In genomic region chr1:191062781-191063485, GRCm38 (mm10) we compare ENCODE assay signal across 8 mouse cellular contexts. TPM values are rescaled to one million over a fixed set of nuclear protein-coding genes. Genes with fewer than 3 reads are reported as not detected.
A peak's percentile ranks its signal among the peaks of the same experiment; 100 is the strongest.
DNase-seq lines count a peak whose midpoint lies in the region; ATAC-seq and TF ChIP-seq lines count a peak whose summit lies in the region.

Gene Tatdn3 (minus strand): TSS chr1:191062932.
Gene Nsl1 (plus strand): TSS chr1:191063012.

- H3K27me3 ChIP-seq in MEL (ENCODE audit: control insufficient read depth in 1 of 2, insufficient read depth in 2 of 2, low read length in 2 of 2): no peaks in the 10 kb centered on the region
- no peaks in the 10 kb centered on the region for H3K27me3 ChIP-seq in forebrain, embryonic 16.5 days (replicated peaks; ENCODE audit: control insufficient read depth, insufficient read depth, low read length)
- no peaks in the 10 kb centered on the region for H3K27me3 ChIP-seq in neural tube, embryonic 15.5 days (replicated peaks)

- H3K9me3 ChIP-seq in MEL (replicated peaks; ENCODE audit: insufficient read depth, low read length): no peaks in the 10 kb centered on the region
- no peaks in the 10 kb centered on the region for H3K9me3 ChIP-seq in forebrain, embryonic 16.5 days (ENCODE audit: control insufficient read depth, low read length)
- no peaks in the 10 kb centered on the region for H3K9me3 ChIP-seq in neural tube, embryonic 15.5 days (replicated peaks)

- peak; percentile 70 to 93 for TF ChIP-seq POLR2A in MEL (IDR thresholded peaks at IDR 0.05; ENCODE audit: control insufficient read depth in 1 of 2, insufficient read depth in 1 of 2, low read depth in 1 of 2, low read length in 2 of 2, poor library complexity in 1 of 2)
- 0 out of 2 replicates have a peak, but pooled peaks have one; percentile 50 for TF ChIP-seq POLR2A in lung, adult 2 months (IDR thresholded peaks at IDR 0.05; ENCODE audit: borderline replicate concordance, extremely low read depth, low read depth, low read length)

- H3K4me1 ChIP-seq in MEL (ENCODE audit: control insufficient read depth in 1 of 2, insufficient read depth in 2 of 2, low read length in 2 of 2): peaks cover 5 to 16% of the 10 kb centered on the region in 2 experiments; a peak in 3 of 4 replicates
- peaks cover 13% of the 10 kb centered on the region for H3K4me1 ChIP-seq in forebrain, embryonic 16.5 days (replicated peaks; ENCODE audit: control insufficient read depth, insufficient read depth, low read length)
- H3K4me1 ChIP-seq in lung, adult 2 months (ENCODE audit: control insufficient read depth, insufficient read depth, low read length): no peaks in the 10 kb centered on the region
- H3K4me1 ChIP-seq in neural tube, embryonic 15.5 days: peaks cover 21% of the 10 kb centered on the region

- H3K27ac ChIP-seq in MEL (ENCODE audit: control insufficient read depth, low read depth, low read length): peak within 1 kb of the TSS; percentile 75
- peak within 1 kb of the TSS; percentile 30; the same call in 1 of the 2 replicates for H3K27ac ChIP-seq in forebrain, embryonic 16.5 days (ENCODE audit: low read length)
- peak within 1 kb of the TSS; percentile 91 for H3K27ac ChIP-seq in layer of hippocampus, adult 2 months
- peak within 1 kb of the TSS; percentile 81 for H3K27ac ChIP-seq in neural tube, embryonic 15.5 days (replicated peaks)

- peak; percentile 95 for DNase-seq in MEL (ENCODE audit: low read depth, low spot score)
- peak; percentile 84 to 96 for DNase-seq in cerebellum, adult 18-20 months
- peak; percentile 94 to 96 for DNase-seq in heart, postnatal 36 days
- peak; percentile 89 to 97 for DNase-seq in layer of hippocampus, adult 2 months (ENCODE audit: low spot score in 2 of 2)
- DNase-seq in lung, adult 2 months: peak; percentile 91
- DNase-seq in testis, postnatal 10 days (ENCODE audit: low spot score): peak; percentile 94

- H3K79me2 ChIP-seq in MEL (ENCODE audit: control insufficient read depth, insufficient read depth, low read length, poor library complexity): peaks cover 20% of the 10 kb centered on the region

- TF ChIP-seq RAD21 in MEL (IDR thresholded peaks at IDR 0.05; ENCODE audit: low read depth, low read length): no peak

- peak within 1 kb of the TSS; percentile 73 to 88 for H3K4me3 ChIP-seq in MEL (ENCODE audit: control insufficient read depth in 1 of 2, insufficient read depth in 1 of 2, low read depth in 2 of 2, low read length in 2 of 2)
- peak within 1 kb of the TSS; percentile 65 for H3K4me3 ChIP-seq in forebrain, embryonic 16.5 days (replicated peaks; ENCODE audit: low read length)
- peak within 1 kb of the TSS; percentile 89 for H3K4me3 ChIP-seq in layer of hippocampus, adult 2 months
- H3K4me3 ChIP-seq in lung, adult 2 months (replicated peaks; ENCODE audit: extremely low read depth, low read depth, low read length): peak within 1 kb of the TSS; percentile 83
- peak within 1 kb of the TSS; percentile 86 for H3K4me3 ChIP-seq in neural tube, embryonic 15.5 days (replicated peaks)

- H3K36me3 ChIP-seq in MEL (ENCODE audit: control insufficient read depth in 1 of 2, insufficient read depth in 2 of 2, low read length in 2 of 2): peaks cover 2 to 15% of the 10 kb centered on the region in 2 experiments; a peak in 3 of 4 replicates
- no peaks in the 10 kb centered on the region for H3K36me3 ChIP-seq in forebrain, embryonic 16.5 days (ENCODE audit: control insufficient read depth, insufficient read depth)
- no peaks in the 10 kb centered on the region for H3K36me3 ChIP-seq in neural tube, embryonic 15.5 days

- no peak for TF ChIP-seq CTCF in MEL (IDR thresholded peaks at IDR 0.05 in 2 of 3, conservative IDR thresholded peaks at IDR 0.05 in 1 of 3; ENCODE audit: control insufficient read depth in 1 of 3, insufficient read depth in 1 of 3, low read depth in 2 of 3, low read length in 3 of 3, poor library complexity in 1 of 3, severe bottlenecking in 1 of 3)
- TF ChIP-seq CTCF in layer of hippocampus, adult 2 months (conservative IDR thresholded peaks at IDR 0.05): peak; percentile 52
- no peak for TF ChIP-seq CTCF in lung, adult 2 months (IDR thresholded peaks at IDR 0.05; ENCODE audit: insufficient read depth, low read length)

- intact Hi-C loops in heart, postnatal 36 days (cut with DNase I): loop anchor here (1.0 kb wide), 1 partner anchor 37 kb away; the partner anchor contains the start of gene Flvcr1

- no peak for TF ChIP-seq EP300 in MEL (IDR thresholded peaks at IDR 0.05; ENCODE audit: low read depth in 1 of 2, low read length in 2 of 2)

- WGBS in forebrain, embryonic 16.5 days: under 1% methylated on average over 56 of the region's 56 CpGs
- under 1% methylated on average over 56 of the region's 56 CpGs for WGBS in lung, adult 2 months
- under 1% methylated on average over 56 of the region's 56 CpGs for WGBS in neural tube, embryonic 15.5 days

- peak; percentile 95 for ATAC-seq in forebrain, embryonic 16.5 days
- peak; percentile 94 for ATAC-seq in neural tube, embryonic 15.5 days (ENCODE audit: low FRiP score)

- peak within 1 kb of the TSS; percentile 92 for H3K4me2 ChIP-seq in forebrain, embryonic 16.5 days (ENCODE audit: low read length)
- peak within 1 kb of the TSS; percentile 99 for H3K4me2 ChIP-seq in neural tube, embryonic 15.5 days

- peak within 1 kb of the TSS; percentile 90 for H3K9ac ChIP-seq in MEL (ENCODE audit: control insufficient read depth, low read depth, low read length, poor library complexity, severe bottlenecking)
- peak within 1 kb of the TSS; percentile 72 for H3K9ac ChIP-seq in forebrain, embryonic 16.5 days (replicated peaks; ENCODE audit: low read depth, low read length)
- H3K9ac ChIP-seq in neural tube, embryonic 15.5 days (replicated peaks): peak within 1 kb of the TSS; percentile 80

TF ChIP-seq in MEL, 35 proteins besides CTCF, POLR2A, EP300 and RAD21 (continues in another document):
- TF ChIP-seq TBP (IDR thresholded peaks at IDR 0.05; ENCODE audit: low read depth, low read length) (peak; percentile 94), RCOR1 (IDR thresholded peaks at IDR 0.05; ENCODE audit: low read depth, low read length) (no peak), ZKSCAN1 (IDR thresholded peaks at IDR 0.05; ENCODE audit: low read depth, low read length) (no peak), POLR2AphosphoS2 (IDR thresholded peaks at IDR 0.05; ENCODE audit: low read length) (no peak), MAFK (IDR thresholded peaks at IDR 0.05; ENCODE audit: borderline replicate concordance, low read depth, low read length) (no peak), CHD1 (IDR thresholded peaks at IDR 0.05; ENCODE audit: low read depth, low read length) (no peak; the same call in none of the 2 replicates), USF1 (IDR thresholded peaks at IDR 0.05; ENCODE audit: low read depth, low read length) (no peak), MYC (IDR thresholded peaks at IDR 0.05; ENCODE audit: low read depth, low read length) (no peak), NELFE (IDR thresholded peaks at IDR 0.05; ENCODE audit: low read depth, low read length) (peak; percentile 71), MAX (IDR thresholded peaks at IDR 0.05; ENCODE audit: low read length) (peak; percentile 21), ZNF384 (IDR thresholded peaks at IDR 0.05; ENCODE audit: low read depth, low read length) (no peak), NRF1 (IDR thresholded peaks at IDR 0.05; ENCODE audit: insufficient read depth, low read depth, low read length, poor library complexity, severe bottlenecking) (no peak), POLR2AphosphoS5 (IDR thresholded peaks at IDR 0.05; ENCODE audit: borderline replicate concordance, low read depth, low read length) (no peak), MYB (IDR thresholded peaks at IDR 0.05; ENCODE audit: low read depth, low read length) (no peak), JUND (IDR thresholded peaks at IDR 0.05; ENCODE audit: low read depth, low read length) (no peak), USF2 (IDR thresholded peaks at IDR 0.05; ENCODE audit: borderline replicate concordance in 1 of 2, insufficient read depth in 1 of 2, low read depth in 1 of 2, low read length in 2 of 2) (no peak), TAL1 (IDR thresholded peaks at IDR 0.05; ENCODE audit: low read length) (no peak), HCFC1 (IDR thresholded peaks at IDR 0.05; ENCODE audit: low read depth, low read length) (peak; percentile 94), GATA1 (IDR thresholded peaks at IDR 0.05; ENCODE audit: low read depth, low read length) (no peak), MEF2A (IDR thresholded peaks at IDR 0.05; ENCODE audit: extremely low read depth, insufficient replicate concordance, low read depth, low read length, poor library complexity, severe bottlenecking) (no peak), TCF12 (IDR thresholded peaks at IDR 0.05; ENCODE audit: low read depth, low read length) (peak; percentile 95), KAT2A (conservative IDR thresholded peaks at IDR 0.05; ENCODE audit: low read depth, low read length) (no peak; the same call in 1 of the 2 replicates), SMC3 (IDR thresholded peaks at IDR 0.05; ENCODE audit: low read depth, low read length) (no peak), ELF1 (IDR thresholded peaks at IDR 0.05; ENCODE audit: low read depth, low read length) (peak; percentile 70; the same call in 1 of the 2 replicates), GABPA (IDR thresholded peaks at IDR 0.05; ENCODE audit: low read depth, low read length) (no peak), ETS1 (IDR thresholded peaks at IDR 0.05; ENCODE audit: low read depth, low read length) (no peak; the same call in 1 of the 2 replicates)

RNA-seq across cellular contexts. Expression of gene Tatdn3, which starts in this region (rescaled TPM):
- total RNA-seq in MEL (2012; rRNA removed): 14.5 and 16.7 TPM in 2 replicates
- 10 to 100 TPM in 1 of 2 experiments, not detected in 1; 19.0 TPM for polyA plus RNA-seq in MEL (2012; ENCODE audit: insufficient read depth in 1 of 2, insufficient read length in 2 of 2, low read depth in 1 of 2, low replicate concordance in 2 of 2, missing spikeins in 1 of 2)
- 12.9 and 13.2 TPM in 2 replicates for polyA plus RNA-seq in forebrain, embryonic 16.5 days (2015; fragmentation: Nextera tagmentation; extraction: Ambion mirVana)
- total RNA-seq in heart, postnatal 36 days (2021): 10 to 100 TPM; 12.2 to 15.5 TPM
- 10 to 100 TPM; 38.4 to 48.7 TPM for total RNA-seq in layer of hippocampus, adult 2 months (2021)
- polyA plus RNA-seq in lung, adult 2 months (2012; rRNA removed): 3.8 and 6.8 TPM in 2 replicates
- polyA plus RNA-seq in neural tube, embryonic 15.5 days (2015; fragmentation: Nextera tagmentation; extraction: Ambion mirVana): 14.4 and 16.0 TPM in 2 replicates

RNA-seq across cellular contexts. Expression of gene Nsl1, which starts in this region (rescaled TPM):
- total RNA-seq in MEL (2012; rRNA removed): 33.4 and 41.9 TPM in 2 replicates
- 10 to 100 TPM in 1 of 2 experiments, not detected in 1; 24.2 TPM for polyA plus RNA-seq in MEL (2012; ENCODE audit: insufficient read depth in 1 of 2, insufficient read length in 2 of 2, low read depth in 1 of 2, low replicate concordance in 2 of 2, missing spikeins in 1 of 2)
- polyA plus RNA-seq in forebrain, embryonic 16.5 days (2015; fragmentation: Nextera tagmentation; extraction: Ambion mirVana): 7.3 and 8.2 TPM in 2 replicates
- under 1 TPM; 0.27 to 0.75 TPM for total RNA-seq in heart, postnatal 36 days (2021)
- 1 to 10 TPM in 1 of 2 experiments, under 1 TPM in 1; 0.87 to 1.3 TPM for total RNA-seq in layer of hippocampus, adult 2 months (2021)
- polyA plus RNA-seq in lung, adult 2 months (2012; rRNA removed): 0.38 and 0.49 TPM in 2 replicates
- 4.6 and 7.6 TPM in 2 replicates for polyA plus RNA-seq in neural tube, embryonic 15.5 days (2015; fragmentation: Nextera tagmentation; extraction: Ambion mirVana)

Comparison
In these comparisons a context has a peak if more than half of its experiments do, and no peak if none do; other contexts are left out.
1. Peak in every context shown above with its lines: DNase-seq, ATAC-seq, H3K4me3 ChIP-seq and H3K27ac ChIP-seq.
2. RNA of gene Nsl1 (total RNA-seq): 33.4 to 41.9 TPM in MEL; 0.87 to 1.3 TPM in layer of hippocampus, adult 2 months and 0.27 to 0.75 TPM in heart, postnatal 36 days; every median in the first group is over 10 times any median in the second.
3. H3K27ac ChIP-seq: peak in every context shown above with its lines; median percentile 91 in layer of hippocampus, adult 2 months; 81 in neural tube, embryonic 15.5 days; 75 in MEL; 30 in forebrain, embryonic 16.5 days.